Mouse (Mus musculus) hematopoietic stem cell, adult 5-6 weeks (primary cell): Measurements from ENCODE around the gene Aff3. TPM values are rescaled to one million over a fixed set of nuclear protein-coding genes. Genes with fewer than 3 reads are reported as not detected.

Experiments used
- ATAC-seq, 2 experiments: fragments of 125-278 bp in 1 of 2; replicated peaks in 1 of 2; 2 replicates each; pipeline ENCODE4 v1.8.0; 2016 to 2017; ENCODE audit warnings: inconsistent platforms in 2 of 2, mild to moderate bottlenecking in 2 of 2, moderate number of reproducible peaks in 2 of 2, low read depth in 1 of 2, moderate TSS enrichment in 1 of 2; ENCODE audit not compliant: low FRiP score in 2 of 2, poor library complexity in 2 of 2, severe bottlenecking in 2 of 2, insufficient read depth in 1 of 2, low TSS enrichment in 1 of 2
- total RNA-seq: library from RNA; stranded (forward); fragments of 172-1452, 232-1000 nt; gene quantifications from 2 replicates; pipeline ENCODE4 v1.2.3, GENCODE M21; 2017

Gene Aff3
- total RNA-seq, 1 experiment from 2014 or later: 132 TPM

DNA sequence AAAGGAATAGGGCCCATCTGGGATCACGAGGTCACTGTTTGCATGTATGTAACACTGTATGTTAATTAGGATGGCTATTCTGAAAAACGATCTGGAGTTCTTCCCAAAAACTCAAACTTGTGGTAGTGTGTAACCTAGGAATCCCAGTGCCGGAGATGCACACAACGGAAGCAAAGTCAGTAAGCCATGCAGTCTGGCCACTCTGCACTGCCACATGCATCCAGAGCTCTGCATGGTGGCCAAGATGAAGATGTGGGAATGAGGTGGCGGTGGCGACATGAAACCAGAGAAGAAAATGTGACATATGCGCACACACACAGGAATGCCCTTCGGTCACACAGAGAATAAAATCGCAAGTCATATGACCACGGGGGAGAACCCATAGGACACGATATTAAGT, 143.1 kb downstream of the Aff3 start:
- ATAC-seq: no peak

DNA sequence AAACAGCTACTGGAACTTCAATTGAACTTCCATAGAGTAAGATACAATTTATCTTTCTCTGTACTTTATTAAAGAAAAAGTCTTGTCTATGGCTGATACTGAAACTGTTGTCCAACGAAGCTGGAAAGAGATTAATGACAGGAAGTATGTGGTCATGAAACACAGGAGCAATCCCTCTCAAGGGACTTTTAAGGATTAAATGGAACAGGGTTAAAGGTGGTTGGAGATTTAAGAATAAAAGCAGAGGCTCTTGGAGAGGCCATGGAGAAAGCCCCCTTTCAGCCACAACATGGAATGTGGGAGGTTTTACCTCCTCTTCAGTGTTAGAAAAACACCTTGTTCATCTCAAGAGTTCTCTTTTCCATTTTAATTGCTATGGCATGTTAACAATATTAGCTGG, 148.5 kb downstream of the Aff3 start:
- ATAC-seq: no peak

DNA sequence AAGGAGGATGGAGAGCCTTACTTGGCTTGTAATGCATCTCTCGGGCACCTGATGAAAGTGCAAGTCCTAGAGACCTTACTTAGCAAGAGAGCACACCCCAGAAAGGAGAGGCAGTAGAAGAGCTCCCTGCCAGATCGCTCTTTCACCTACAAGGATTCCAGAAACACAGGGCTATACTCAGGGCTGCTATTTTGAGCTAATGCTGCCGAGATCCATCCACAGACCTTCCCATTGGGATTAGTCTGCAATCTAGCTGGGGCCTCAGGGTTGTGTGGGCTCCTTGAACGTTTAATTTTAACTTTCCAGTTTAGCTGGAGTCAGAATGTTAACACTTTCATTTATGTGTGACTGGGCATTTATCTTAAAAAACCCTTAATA, 150.1 kb downstream of the Aff3 start:
- no peak for ATAC-seq

DNA sequence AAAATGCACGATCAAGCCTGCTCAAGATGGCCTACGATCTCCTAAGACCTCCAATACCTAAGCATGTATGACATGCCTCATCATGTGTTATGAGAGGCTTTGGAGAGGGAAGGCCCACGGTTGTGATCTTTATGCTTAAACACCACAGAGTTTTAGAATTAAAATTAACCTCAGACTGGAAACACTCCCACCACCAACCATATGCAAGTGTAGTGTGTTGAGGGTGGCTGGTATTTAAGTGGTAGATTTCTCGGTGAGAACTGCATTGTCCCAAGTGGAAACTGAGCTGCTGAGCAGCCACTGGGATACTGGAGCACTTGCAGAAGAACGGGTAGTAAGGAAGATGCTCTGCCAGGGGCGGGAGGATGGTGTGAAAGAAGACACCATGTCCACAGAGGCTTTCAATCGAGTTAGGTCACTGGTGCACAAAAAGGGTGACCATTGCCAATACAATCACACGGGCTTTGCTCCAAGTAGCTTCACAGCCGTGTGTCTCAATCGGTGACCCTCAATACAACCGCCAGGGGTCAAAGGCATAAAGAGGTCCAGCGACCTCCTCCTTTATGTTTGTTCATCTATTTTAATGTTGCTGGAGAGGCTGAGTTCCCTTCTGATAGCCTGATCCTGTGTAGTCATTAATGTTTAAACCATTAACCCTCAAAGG, 150.7 kb downstream of the Aff3 start:
- ATAC-seq: no peak

DNA sequence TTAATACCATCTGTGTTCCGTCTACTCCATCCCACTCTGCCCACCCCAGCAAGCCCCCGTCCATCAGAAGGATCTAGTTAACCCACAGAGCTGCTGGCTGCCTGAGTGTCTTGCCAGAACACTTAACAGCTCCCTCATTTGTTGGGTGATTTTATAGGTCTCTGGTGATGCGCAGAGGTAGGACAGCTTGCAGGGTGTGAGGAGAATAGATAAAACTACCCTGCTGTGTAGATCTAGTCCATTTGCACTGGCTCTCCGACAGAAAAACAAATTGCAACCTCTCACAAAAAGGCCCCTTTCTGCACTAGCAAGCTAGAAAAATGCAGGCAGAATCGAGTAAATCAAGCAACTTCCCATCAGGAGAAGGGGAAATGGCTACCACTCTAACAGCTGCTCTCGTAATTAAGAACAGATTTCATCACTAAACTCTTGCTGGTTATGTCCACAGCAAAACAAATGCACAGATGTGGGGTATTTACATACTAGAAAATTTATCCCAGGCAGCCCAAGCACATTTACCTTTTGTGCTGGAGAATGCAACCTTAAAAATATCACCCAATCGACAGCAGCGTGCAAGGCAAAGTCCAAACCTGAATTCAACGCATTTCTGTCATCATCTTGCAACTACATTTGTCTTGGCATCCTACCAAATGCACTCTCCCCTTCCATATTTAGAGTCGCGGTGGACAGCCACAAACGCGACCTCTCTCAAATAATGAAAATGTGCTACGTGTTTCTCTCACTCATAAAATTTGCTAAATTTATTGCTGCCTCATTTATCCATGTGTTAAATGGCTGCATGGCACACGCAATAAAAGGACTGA, 152.3 kb downstream of the Aff3 start:
- no peak for ATAC-seq

DNA sequence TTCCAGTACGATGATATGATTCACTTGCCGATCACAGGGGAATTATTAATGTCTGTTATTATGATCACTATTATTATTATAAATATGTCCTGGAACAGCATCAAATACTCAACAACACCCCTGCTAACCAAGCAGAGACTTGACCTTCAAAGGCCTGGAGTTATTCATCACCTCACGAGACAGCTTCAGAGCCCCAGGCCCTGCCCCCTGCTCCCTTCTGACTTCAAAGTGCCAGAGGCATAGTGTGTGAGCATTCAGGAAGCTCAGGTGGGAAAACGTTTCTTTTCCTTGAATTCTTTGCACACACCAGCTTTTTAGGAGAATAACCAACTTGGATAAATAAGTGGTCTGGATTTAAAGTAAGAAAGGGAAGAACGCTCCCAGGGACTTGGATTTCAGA, 153.7 kb downstream of the Aff3 start:
- ATAC-seq: no peak

DNA sequence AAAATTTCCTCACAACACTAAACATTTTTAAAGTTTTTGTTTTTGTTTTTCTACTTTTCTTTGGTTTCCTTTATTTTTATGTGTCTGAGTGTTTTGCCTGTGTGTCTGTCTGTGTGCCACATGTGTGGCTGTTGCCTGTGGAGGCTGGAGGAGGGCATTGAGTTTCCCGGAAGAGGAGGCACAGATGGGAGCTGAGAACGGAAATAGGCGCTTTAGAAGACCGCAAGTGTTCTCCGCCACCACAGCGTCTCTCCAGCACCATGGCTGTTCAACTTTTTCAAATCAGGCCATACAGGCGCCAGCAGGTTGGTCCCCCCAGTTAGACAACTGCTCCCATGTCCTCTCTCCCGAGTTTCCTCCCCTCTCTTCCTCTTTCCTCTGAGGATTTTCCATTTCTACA, 155.5 kb downstream of the Aff3 start:
- no peak for ATAC-seq

DNA sequence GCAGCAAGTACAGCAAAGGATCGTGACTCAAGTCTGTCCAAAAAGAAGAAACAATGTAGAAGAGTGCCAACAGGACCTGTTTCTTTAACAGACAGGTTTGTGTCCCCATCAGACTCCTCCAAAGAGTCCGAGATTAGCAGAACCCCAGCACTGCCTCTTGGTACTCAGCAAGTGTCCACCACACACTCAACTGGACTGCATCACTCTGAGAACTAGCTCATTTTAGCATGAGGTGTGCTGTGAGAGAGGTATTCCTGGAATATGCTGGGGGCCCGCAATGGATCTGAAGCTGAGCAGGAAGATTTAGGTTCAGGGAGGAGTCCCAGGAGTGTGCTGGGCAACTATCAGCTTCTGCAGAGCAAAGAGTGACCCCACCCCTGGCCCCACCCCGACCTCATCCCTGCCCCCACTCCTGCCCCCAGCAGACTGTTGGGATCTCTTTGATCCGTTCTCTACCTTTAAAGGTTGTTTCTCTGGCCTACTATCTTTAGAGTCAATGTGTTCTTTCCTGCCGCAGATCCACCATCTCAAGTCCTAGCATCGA, 157.0 kb downstream of the Aff3 start:
- ATAC-seq: no peak

DNA sequence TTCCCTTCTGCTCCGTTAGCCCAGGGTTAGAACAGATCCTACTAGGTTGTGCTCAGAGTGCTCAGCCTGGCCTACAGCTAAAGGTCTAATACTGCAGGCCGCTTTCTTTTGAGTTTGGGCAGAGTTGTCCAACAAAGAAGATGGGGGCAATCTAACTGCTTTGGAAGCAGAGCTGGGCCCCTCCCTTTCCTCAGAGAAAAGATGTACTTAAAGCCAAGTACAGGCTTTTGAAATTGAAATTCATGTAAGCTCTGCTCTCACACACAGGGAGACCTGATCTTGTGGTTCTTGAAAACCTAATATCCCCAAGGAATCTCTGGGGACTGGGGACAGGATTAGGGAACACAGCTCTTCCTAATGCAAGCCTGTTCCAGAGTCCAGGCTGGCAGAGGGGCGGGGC, 158.4 kb downstream of the Aff3 start:
- ATAC-seq: no peak

DNA sequence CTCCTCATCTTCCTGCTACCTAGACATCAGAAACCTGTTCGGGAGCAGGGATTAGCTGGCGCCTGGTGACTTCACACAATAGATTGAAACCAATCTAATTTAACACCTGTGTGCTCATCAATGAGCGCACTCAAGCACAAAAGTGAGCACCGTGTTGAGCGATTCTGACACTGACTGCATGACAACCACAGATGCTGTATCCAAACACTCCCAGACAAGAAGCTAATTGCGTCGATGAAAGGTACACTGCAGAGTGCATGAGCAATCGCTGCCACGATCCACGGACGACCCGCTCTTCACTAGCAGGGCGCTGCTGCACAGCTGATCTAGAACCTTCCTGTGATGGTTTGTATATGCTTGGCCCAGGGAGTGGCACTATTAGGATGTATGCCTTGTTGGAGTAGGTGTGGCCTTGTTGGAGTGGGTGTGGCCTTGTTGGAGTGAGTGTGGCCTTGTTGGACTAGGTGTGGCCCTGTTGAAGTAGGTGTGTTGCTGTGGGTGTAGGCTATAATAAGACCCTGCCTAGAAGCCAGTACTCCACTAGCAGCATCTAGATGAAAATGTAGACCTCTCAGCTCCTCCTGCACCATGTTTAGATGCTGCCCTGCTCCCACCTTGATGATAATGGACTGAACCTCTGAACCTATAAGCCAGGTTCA, 161.2 kb downstream of the Aff3 start:
- no peak for ATAC-seq

DNA sequence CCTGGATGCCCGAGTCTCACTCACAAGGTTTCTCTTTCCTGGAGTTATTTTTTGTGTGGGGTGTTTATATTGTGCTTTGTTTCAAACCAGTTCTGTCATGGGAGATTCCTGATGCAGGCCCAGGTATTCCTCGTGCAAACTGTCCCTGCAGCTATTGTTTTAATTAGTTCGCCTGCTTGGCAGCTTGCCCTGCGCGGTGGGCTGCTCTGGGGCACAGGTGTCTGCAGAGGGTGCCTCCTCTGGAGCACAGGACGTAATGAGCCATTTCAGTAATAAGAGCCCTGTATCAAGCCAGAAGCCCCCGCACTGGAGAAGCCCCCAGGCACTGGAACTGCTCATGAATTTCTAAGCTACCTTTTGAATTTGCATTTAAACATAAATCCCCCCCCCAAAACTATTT, 162.0 kb downstream of the Aff3 start:
- ATAC-seq: no peak

DNA sequence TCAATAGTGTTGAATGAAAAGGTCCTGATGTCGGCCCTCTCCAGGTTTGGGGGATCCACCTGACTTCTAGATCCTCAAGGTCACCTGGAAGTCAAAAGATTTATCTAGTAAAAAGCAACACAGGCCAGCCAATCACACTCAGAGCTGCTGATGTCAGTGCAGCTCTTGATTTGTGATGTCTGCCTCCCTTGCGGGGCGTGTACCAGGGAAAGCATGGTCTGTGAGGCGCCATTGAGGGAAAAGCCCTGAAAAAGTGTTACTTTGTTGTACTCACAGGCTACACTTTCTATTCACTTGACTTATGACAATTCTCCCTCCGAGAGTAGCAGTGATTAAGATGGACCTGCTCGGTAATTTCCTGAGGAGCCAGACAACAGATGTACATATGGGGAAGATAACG, 163.5 kb downstream of the Aff3 start:
- no peak for ATAC-seq

DNA sequence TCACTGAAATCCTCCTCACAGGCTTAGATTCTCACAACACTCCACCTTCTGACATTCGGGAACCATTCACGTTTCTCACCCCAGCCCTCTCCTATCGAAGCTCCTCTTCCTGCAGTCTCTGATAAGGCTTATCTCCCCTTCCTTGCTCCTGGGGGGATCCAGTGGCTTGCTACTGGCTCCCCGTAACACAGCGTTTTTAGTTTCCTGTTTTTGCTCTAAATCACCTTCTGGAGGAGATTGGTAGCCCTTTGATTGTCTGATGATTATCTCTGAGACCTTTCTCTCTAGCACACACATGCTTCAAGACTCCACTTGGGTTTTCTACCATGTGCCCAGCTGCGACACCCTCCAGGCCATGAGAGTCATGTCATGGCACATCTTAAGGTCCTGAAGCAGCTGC, 165.3 kb downstream of the Aff3 start:
- ATAC-seq: no peak

DNA sequence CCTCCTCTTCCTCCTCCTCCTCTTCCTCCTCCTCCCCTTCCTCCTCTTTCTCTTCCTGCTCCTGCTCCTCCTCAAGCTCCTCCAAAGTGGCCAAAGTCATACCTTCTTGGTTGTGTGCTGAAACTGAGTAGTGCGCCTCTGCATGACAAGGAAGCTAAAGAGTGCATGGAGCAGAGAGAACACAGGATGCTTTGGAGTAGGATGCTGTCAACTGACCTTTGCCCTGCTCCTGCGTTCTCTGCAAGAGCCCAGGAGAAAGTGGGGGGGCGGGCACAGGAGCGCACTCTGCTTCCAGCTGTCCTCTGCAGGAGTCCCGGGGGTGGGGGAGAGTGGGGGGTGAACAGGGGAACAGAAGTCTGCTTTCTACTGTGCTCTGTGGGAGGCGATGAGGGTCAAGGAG, 167.2 kb downstream of the Aff3 start:
- ATAC-seq: no peak

DNA sequence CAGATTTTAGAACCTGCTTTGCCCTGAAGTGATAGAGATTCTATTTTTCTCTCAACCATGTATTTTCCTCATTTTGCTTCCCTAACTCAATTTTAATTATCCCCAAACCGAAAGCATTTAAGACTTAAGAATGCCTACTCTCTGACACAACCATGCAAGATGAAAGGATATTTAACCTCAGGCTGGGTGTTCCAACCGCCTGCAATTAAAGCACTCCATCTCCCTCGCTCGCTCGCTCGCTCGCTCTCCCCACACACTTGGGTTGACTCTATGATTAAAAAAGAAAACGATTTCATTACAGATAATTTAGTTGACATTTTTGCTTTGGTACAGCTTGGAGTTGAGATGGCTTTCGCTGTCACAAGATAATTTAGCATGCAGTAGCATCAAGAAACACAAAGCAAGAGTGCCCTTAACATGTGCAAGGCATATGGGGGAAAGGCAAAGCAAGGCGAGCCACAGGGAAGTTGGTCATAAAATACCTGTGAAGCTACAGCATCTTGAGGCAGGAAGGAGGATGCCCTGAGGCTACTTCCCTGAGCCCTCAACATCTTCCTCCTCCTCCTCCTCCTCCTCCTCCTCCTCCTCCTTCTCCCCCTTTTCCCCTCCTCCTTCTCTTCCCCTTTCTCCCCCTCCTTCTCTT, 167.7 kb downstream of the Aff3 start:
- ATAC-seq: no peak

DNA sequence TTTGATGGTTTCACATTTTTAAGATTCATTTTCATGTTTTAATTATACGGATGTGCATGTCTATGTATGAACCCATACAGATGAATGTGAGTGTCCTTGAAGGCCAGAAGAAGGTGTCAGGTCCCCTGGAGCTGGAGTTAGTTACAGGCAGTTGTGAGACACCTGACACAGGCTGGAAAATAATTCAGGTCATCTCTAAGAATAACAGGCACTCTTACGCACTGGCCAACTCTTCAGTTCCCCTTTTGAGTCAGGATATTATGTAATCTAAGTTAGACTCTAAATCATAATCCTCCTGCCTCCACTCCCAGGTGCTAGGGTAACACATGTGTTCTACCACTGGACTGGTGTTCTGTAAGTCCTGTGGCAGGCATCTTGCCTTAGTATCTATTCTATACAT, 169.5 kb downstream of the Aff3 start:
- peak; percentile 56 to 67; a peak in 3 of 4 replicates for ATAC-seq

DNA sequence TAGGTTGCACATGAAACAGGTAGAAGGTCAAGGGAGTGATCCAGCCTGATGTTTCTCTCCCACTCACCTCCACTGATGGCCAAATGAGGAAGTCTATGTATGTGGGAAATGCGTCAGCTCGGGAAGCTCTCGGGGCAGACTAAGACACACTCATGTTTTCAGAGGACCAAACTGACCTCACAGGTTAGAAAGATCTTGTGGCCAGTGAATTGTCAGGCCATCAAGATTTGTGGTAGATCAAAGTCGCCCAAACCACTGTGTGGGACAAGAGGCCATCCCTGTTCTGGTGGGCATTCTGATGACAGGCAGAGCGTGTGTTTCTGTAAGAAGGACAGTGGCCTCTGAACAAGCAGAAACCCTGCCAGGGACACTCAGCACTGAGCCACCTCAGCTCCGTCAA, 175.0 kb downstream of the Aff3 start:
- 0 out of 4 replicates have a peak, but pooled peaks of 1 of the 2 experiments have one; percentile 14 for ATAC-seq
